Mouse (Mus musculus): ENCODE results near the gene Cdh20. TPM values are rescaled to one million over a fixed set of nuclear protein-coding genes. Genes with fewer than 3 reads are reported as not detected.

Cdh20 gene
- polyA plus RNA-seq, 1 experiment from 2014 or later: 0.17 TPM

GRCm38 (mm10) chr1:104793488-104793887, 25.2 kb downstream of the Cdh20 start:
- Histone ChIP-seq H3K4me3 (ENCODE audit: low read depth, low read length) (no peak overlapping the region), H3K36me3 (replicated peaks; ENCODE audit: control insufficient read depth, insufficient read depth, low read depth, low read length) (no peaks in the 10 kb centered on the region), H3K9me3 (replicated peaks; ENCODE audit: control insufficient read depth, low read length) (no peaks in the 10 kb centered on the region), H3K27ac (replicated peaks; ENCODE audit: low read depth, low read length) (no peak overlapping the region), H3K9ac (replicated peaks; ENCODE audit: low read length) (no peak overlapping the region), H3K4me1 (ENCODE audit: control insufficient read depth, insufficient read depth, low read length) (no peaks in the 10 kb centered on the region), H3K4me2 (ENCODE audit: low read depth, low read length) (no peak overlapping the region), H3K27me3 (ENCODE audit: control insufficient read depth, insufficient read depth, low read length) (no peaks in the 10 kb centered on the region)
- no peak for DNase-seq (ENCODE audit: low spot score)
- no peak for ATAC-seq (replicated peaks; ENCODE audit: insufficient number of reproducible peaks, low FRiP score, low TSS enrichment, low read depth)
- WGBS: 77% methylated on average over 3 of the region's 3 CpGs

- Histone ChIP-seq H3K36me3 (replicated peaks; ENCODE audit: control insufficient read depth, insufficient read depth, low read depth, low read length) (no peaks in the 10 kb centered on the region), H3K9me3 (replicated peaks; ENCODE audit: control insufficient read depth, low read length) (no peaks in the 10 kb centered on the region), H3K4me3 (ENCODE audit: low read depth, low read length) (no peak overlapping the region), H3K27ac (replicated peaks; ENCODE audit: low read depth, low read length) (no peak overlapping the region), H3K4me1 (ENCODE audit: control insufficient read depth, insufficient read depth, low read length) (no peaks in the 10 kb centered on the region), H3K27me3 (ENCODE audit: control insufficient read depth, insufficient read depth, low read length) (no peaks in the 10 kb centered on the region), H3K9ac (replicated peaks; ENCODE audit: low read length) (no peak overlapping the region), H3K4me2 (ENCODE audit: low read depth, low read length) (no peak overlapping the region)
- WGBS: 78% methylated on average over 3 of the region's 3 CpGs
- no peak for DNase-seq (ENCODE audit: low spot score)
- no peak for ATAC-seq (replicated peaks; ENCODE audit: insufficient number of reproducible peaks, low FRiP score, low TSS enrichment, low read depth)
Observed at GRCm38 (mm10) chr1:104796146-104796545, 27.8 kb downstream of the Cdh20 start.

DNA sequence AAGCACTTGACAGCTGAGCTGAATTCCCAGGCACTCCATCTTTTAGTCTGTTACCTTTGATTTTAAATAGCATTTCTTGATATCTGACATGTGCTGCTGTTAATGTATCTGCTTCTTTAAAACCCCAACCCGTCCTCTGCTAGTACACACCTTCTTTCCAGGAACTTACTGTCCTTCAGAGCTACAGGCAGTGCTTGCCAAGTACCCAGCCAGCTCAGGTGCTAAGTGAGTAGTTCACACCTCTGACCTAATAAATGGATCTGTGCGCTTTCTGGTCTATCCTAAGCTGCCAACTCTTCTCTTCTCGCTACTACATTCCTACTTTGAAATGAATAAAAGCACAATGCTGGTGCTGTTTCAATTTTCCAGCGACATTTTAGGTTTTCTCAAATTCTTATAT, 28.8 kb downstream of the Cdh20 start:
- ATAC-seq (replicated peaks; ENCODE audit: insufficient number of reproducible peaks, low FRiP score, low TSS enrichment, low read depth): no peak
- WGBS: 78% methylated on average over 4 of the region's 4 CpGs
- Histone ChIP-seq H3K4me1 (ENCODE audit: control insufficient read depth, insufficient read depth, low read length) (no peaks in the 10 kb centered on the region), H3K9me3 (replicated peaks; ENCODE audit: control insufficient read depth, low read length) (no peaks in the 10 kb centered on the region), H3K9ac (replicated peaks; ENCODE audit: low read length) (no peak overlapping the region), H3K4me2 (ENCODE audit: low read depth, low read length) (no peak overlapping the region), H3K4me3 (ENCODE audit: low read depth, low read length) (no peak overlapping the region), H3K36me3 (replicated peaks; ENCODE audit: control insufficient read depth, insufficient read depth, low read depth, low read length) (no peaks in the 10 kb centered on the region), H3K27me3 (ENCODE audit: control insufficient read depth, insufficient read depth, low read length) (no peaks in the 10 kb centered on the region), H3K27ac (replicated peaks; ENCODE audit: low read depth, low read length) (no peak overlapping the region)
- no peak for DNase-seq (ENCODE audit: low spot score)

DNA sequence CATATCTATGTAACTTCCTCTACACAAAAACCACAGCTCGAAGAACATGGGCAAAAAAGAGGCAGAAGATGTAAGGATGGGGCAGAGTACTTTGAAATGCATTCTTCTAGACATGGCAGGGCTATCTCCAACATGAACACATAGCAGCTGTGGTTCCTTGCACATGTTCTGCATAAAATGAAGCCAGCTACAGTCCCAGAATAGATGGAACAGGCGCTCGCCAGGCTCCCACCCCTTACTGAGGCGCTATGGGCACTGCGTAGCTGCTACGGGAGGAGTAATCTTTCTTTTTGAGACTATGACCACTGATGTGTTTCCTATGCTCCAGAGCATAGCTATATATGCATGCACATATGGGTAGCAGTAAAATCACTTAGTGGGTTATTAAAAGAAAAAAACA, 36.4 kb downstream of the Cdh20 start:
- Histone ChIP-seq H3K4me2 (ENCODE audit: low read depth, low read length) (no peak overlapping the region), H3K9ac (replicated peaks; ENCODE audit: low read length) (no peak overlapping the region), H3K9me3 (replicated peaks; ENCODE audit: control insufficient read depth, low read length) (no peaks in the 10 kb centered on the region), H3K4me1 (ENCODE audit: control insufficient read depth, insufficient read depth, low read length) (no peaks in the 10 kb centered on the region), H3K4me3 (ENCODE audit: low read depth, low read length) (no peak overlapping the region), H3K27ac (replicated peaks; ENCODE audit: low read depth, low read length) (no peak overlapping the region), H3K36me3 (replicated peaks; ENCODE audit: control insufficient read depth, insufficient read depth, low read depth, low read length) (no peaks in the 10 kb centered on the region), H3K27me3 (ENCODE audit: control insufficient read depth, insufficient read depth, low read length) (no peaks in the 10 kb centered on the region)
- DNase-seq (ENCODE audit: low spot score) (no peak), ATAC-seq (replicated peaks; ENCODE audit: insufficient number of reproducible peaks, low FRiP score, low TSS enrichment, low read depth) (no peak)
- WGBS: 97% methylated on average over 6 of the region's 6 CpGs

DNA sequence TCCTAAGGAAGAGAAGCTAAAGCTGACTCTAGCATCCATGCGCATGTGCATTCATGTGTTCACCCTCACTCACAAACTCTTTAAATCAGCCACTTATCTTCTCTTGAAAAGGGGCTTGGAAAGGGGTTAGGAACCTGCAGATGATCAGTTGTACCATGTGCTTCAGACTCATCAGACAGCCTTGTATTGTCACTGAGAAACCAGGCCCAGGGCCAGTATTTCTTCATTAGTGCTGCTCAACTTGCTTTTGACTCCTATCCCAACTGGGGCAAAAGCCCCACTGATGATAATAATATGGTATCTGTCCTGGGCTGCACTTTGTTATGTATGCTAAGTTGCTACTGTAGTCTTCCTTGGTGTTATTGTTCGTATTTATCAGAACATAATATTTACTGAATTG, 38.9 kb downstream of the Cdh20 start:
- Histone ChIP-seq H3K4me3 (ENCODE audit: low read depth, low read length) (no peak overlapping the region), H3K27me3 (ENCODE audit: control insufficient read depth, insufficient read depth, low read length) (no peaks in the 10 kb centered on the region), H3K36me3 (replicated peaks; ENCODE audit: control insufficient read depth, insufficient read depth, low read depth, low read length) (no peaks in the 10 kb centered on the region), H3K9ac (replicated peaks; ENCODE audit: low read length) (no peak overlapping the region), H3K9me3 (replicated peaks; ENCODE audit: control insufficient read depth, low read length) (no peaks in the 10 kb centered on the region), H3K4me2 (ENCODE audit: low read depth, low read length) (no peak overlapping the region), H3K4me1 (ENCODE audit: control insufficient read depth, insufficient read depth, low read length) (no peaks in the 10 kb centered on the region), H3K27ac (replicated peaks; ENCODE audit: low read depth, low read length) (no peak overlapping the region)
- ATAC-seq (replicated peaks; ENCODE audit: insufficient number of reproducible peaks, low FRiP score, low TSS enrichment, low read depth) (no peak), DNase-seq (ENCODE audit: low spot score) (no peak)
- 91% methylated on average over 2 of the region's 2 CpGs for WGBS

DNA sequence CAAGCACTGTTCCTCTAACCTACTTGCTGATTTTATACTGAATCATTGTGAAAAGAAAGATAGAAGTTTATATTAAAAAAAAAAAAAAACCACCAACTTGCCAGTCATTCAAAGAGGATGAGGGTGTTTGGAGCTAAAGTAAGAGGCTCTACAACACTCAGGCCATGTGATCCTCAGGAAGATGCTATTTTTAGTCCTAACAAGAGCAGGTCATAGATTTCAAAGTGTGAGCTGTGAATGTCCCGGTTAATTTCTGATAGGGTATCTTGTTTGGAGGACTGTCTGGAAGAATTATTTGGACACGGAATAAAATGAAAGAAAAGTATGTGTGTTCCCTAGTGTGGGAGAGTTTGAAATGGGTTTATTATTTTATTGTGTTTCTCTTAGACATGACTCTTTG, 49.2 kb downstream of the Cdh20 start:
- no peaks in the 10 kb centered on the region for H3K27me3 ChIP-seq (ENCODE audit: control insufficient read depth, insufficient read depth, low read length)
- H3K4me1 ChIP-seq (ENCODE audit: control insufficient read depth, insufficient read depth, low read length): no peaks in the 10 kb centered on the region
- H3K27ac ChIP-seq (replicated peaks; ENCODE audit: low read depth, low read length): no peak overlapping the region
- H3K9me3 ChIP-seq (replicated peaks; ENCODE audit: control insufficient read depth, low read length): no peaks in the 10 kb centered on the region
- H3K4me3 ChIP-seq (ENCODE audit: low read depth, low read length): no peak overlapping the region
- ATAC-seq (replicated peaks; ENCODE audit: insufficient number of reproducible peaks, low FRiP score, low TSS enrichment, low read depth) (no peak), DNase-seq (ENCODE audit: low spot score) (no peak)
- no peaks in the 10 kb centered on the region for H3K36me3 ChIP-seq (replicated peaks; ENCODE audit: control insufficient read depth, insufficient read depth, low read depth, low read length)
- no peak overlapping the region for H3K4me2 ChIP-seq (ENCODE audit: low read depth, low read length)
- no peak overlapping the region for H3K9ac ChIP-seq (replicated peaks; ENCODE audit: low read length)
- 86% methylated on average over 2 of the region's 2 CpGs for WGBS

- ATAC-seq (replicated peaks; ENCODE audit: insufficient number of reproducible peaks, low FRiP score, low TSS enrichment, low read depth) (no peak), DNase-seq (ENCODE audit: low spot score) (no peak)
- H3K9ac ChIP-seq (replicated peaks; ENCODE audit: low read length): no peak overlapping the region
- no peaks in the 10 kb centered on the region for H3K9me3 ChIP-seq (replicated peaks; ENCODE audit: control insufficient read depth, low read length)
- no peak overlapping the region for H3K27ac ChIP-seq (replicated peaks; ENCODE audit: low read depth, low read length)
- no peak overlapping the region for H3K4me2 ChIP-seq (ENCODE audit: low read depth, low read length)
- no peaks in the 10 kb centered on the region for H3K4me1 ChIP-seq (ENCODE audit: control insufficient read depth, insufficient read depth, low read length)
- no peaks in the 10 kb centered on the region for H3K27me3 ChIP-seq (ENCODE audit: control insufficient read depth, insufficient read depth, low read length)
- no peak overlapping the region for H3K4me3 ChIP-seq (ENCODE audit: low read depth, low read length)
- WGBS: 88% methylated on average over 2 of the region's 2 CpGs
- H3K36me3 ChIP-seq (replicated peaks; ENCODE audit: control insufficient read depth, insufficient read depth, low read depth, low read length): no peaks in the 10 kb centered on the region
Observed at GRCm38 (mm10) chr1:104828106-104828505, 59.8 kb downstream of the Cdh20 start.

- no peak overlapping the region for H3K9ac ChIP-seq (replicated peaks; ENCODE audit: low read length)
- no peaks in the 10 kb centered on the region for H3K27me3 ChIP-seq (ENCODE audit: control insufficient read depth, insufficient read depth, low read length)
- no peaks in the 10 kb centered on the region for H3K36me3 ChIP-seq (replicated peaks; ENCODE audit: control insufficient read depth, insufficient read depth, low read depth, low read length)
- no peaks in the 10 kb centered on the region for H3K9me3 ChIP-seq (replicated peaks; ENCODE audit: control insufficient read depth, low read length)
- no peak for ATAC-seq (replicated peaks; ENCODE audit: insufficient number of reproducible peaks, low FRiP score, low TSS enrichment, low read depth)
- H3K27ac ChIP-seq (replicated peaks; ENCODE audit: low read depth, low read length): no peak overlapping the region
- H3K4me1 ChIP-seq (ENCODE audit: control insufficient read depth, insufficient read depth, low read length): no peaks in the 10 kb centered on the region
- no peak overlapping the region for H3K4me2 ChIP-seq (ENCODE audit: low read depth, low read length)
- WGBS: 58% methylated on average over 4 of the region's 4 CpGs
- H3K4me3 ChIP-seq (ENCODE audit: low read depth, low read length): no peak overlapping the region
- no peak for DNase-seq (ENCODE audit: low spot score)
Observed at GRCm38 (mm10) chr1:104838206-104838915, 70.0 kb downstream of the Cdh20 start.
